Mouse (Mus musculus): Measurements from ENCODE around the gene Trabd2b.

DNA sequence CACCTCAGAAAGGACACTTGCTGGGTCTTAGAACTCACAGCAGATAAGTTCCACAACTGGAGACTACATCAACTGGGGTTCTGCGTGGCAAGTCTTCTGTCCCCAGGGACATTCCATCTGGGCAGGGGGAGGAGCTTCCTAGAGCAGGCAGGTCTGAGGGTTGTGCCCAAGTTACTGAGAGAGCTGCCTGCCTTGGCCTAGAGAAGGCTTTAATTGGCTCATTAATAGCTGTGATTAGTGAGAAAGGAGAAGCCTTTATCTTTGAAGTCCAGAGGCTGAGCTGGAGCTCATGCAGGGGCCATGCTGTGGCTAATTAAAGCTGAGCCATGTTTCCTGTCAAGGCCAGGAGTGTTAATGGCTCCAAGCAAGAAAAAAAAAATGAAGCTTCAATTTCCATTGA lies 23.9 kb upstream of the Trabd2b start:
- TF ChIP-seq POLR2A (IDR thresholded peaks at IDR 0.05; ENCODE audit: borderline replicate concordance, low read depth, low read length) (no peak), CTCF (IDR thresholded peaks at IDR 0.05; ENCODE audit: low read depth, low read length) (no peak)
